Mouse (Mus musculus) hindbrain, embryonic 11.5 days (tissue): ENCODE measurements at regions not wholly inside any gene's neighbourhood (a gene's known extent, or its start where the extent isn't known, plus 50 kb on each side); places are given as distances from the start of the nearest gene placed in this dataset.

Experiments
- ATAC-seq: fragments of 200-750 bp; cut with Nextera tagmentation; 2 replicates; pipeline ENCODE4 v1.8.0; 2017; ENCODE audit warnings: mild to moderate bottlenecking, moderate TSS enrichment, moderate library complexity; ENCODE audit not compliant: low FRiP score
- DNase-seq: peaks from one replicate; pipeline ENCODE4 v3.0.0-alpha.2; 2015; ENCODE audit warnings: low spot score
- H3K27ac ChIP-seq: fragments of 300-500 bp; sonication (generic); 2 replicates; pipeline ENCODE4 v1.5.1; 2014; ENCODE audit warnings: mild to moderate bottlenecking, low read depth, low read length
- H3K27me3 ChIP-seq: fragments of 300-500 bp; sonication (generic); 2 replicates; pipeline ENCODE4 v1.6.1; 2014; ENCODE audit warnings: mild to moderate bottlenecking, low read length, moderate library complexity, mixed read lengths; ENCODE audit not compliant: control insufficient read depth, insufficient read depth
- H3K36me3 ChIP-seq: fragments of 300-500 bp; sonication (generic); 2 replicates; pipeline ENCODE4 v1.6.1; 2014; ENCODE audit warnings: mild to moderate bottlenecking, low read length, moderate library complexity, mixed read lengths; ENCODE audit not compliant: control insufficient read depth, insufficient read depth
- H3K4me1 ChIP-seq: fragments of 300-500 bp; sonication (generic); replicated peaks from 2 replicates; pipeline ENCODE4 v1.6.1; 2014; ENCODE audit warnings: low read length, mixed read lengths; ENCODE audit not compliant: control insufficient read depth, insufficient read depth
- H3K4me2 ChIP-seq: fragments of 300-500 bp; sonication (generic); replicated peaks from 2 replicates; pipeline ENCODE4 v1.6.1; 2014; ENCODE audit warnings: mild to moderate bottlenecking, low read depth, low read length
- H3K4me3 ChIP-seq: fragments of 300-500 bp; sonication (generic); 2 replicates; pipeline ENCODE4 v1.5.1; 2014; ENCODE audit warnings: low read depth, low read length
- H3K9ac ChIP-seq: fragments of 300-500 bp; sonication (generic); 2 replicates; pipeline ENCODE4 v1.6.1; 2014; ENCODE audit warnings: low read depth, low read length
- H3K9me3 ChIP-seq: fragments of 300-500 bp; sonication (generic); 2 replicates; pipeline ENCODE4 v1.6.1; 2016; ENCODE audit warnings: low read length; ENCODE audit not compliant: control insufficient read depth
- WGBS: fragments of 180-500 bp; shearing (Covaris S2); extraction: QIAGEN DNeasy Blood & Tissue Kit; methylation state at CpG from one replicate; pipeline ENCODE4 v1.1.7; 2014; 5-methylcytosine and 5-hydroxymethylcytosine counted together

DNA sequence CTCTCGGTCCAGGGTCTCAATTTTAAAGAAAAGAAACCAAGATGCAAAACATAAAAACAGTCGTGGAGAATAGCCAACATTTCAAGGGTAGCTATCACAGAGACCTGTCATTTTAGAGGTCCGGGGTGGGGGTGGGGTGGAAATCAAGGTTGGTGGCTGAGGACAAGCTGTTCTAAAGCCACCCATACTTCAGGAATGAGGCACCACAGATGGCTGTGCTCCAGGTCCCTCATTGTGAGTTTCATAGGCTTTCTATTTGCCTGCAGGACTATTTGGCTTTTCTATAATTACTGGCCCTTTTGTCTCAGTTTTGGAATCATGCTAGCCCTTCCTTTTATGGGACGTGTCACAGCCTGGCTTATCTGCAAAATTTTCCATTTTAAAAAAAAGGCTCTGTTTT lies 55.4 kb upstream of the L3mbtl4 start:
- no peaks in the 10 kb centered on the region for H3K9me3 ChIP-seq
- H3K36me3 ChIP-seq, result no peaks in the 10 kb centered on the region
- H3K27me3 ChIP-seq, result no peaks in the 10 kb centered on the region
- DNase-seq (no peak), ATAC-seq (no peak)
- no peak overlapping the region for H3K9ac ChIP-seq
- H3K27ac ChIP-seq, result no peak overlapping the region
- 84% methylated on average over 4 of the region's 4 CpGs for WGBS
- no peaks in the 10 kb centered on the region for H3K4me1 ChIP-seq
- no peak overlapping the region for H3K4me3 ChIP-seq
- no peak overlapping the region for H3K4me2 ChIP-seq

DNA sequence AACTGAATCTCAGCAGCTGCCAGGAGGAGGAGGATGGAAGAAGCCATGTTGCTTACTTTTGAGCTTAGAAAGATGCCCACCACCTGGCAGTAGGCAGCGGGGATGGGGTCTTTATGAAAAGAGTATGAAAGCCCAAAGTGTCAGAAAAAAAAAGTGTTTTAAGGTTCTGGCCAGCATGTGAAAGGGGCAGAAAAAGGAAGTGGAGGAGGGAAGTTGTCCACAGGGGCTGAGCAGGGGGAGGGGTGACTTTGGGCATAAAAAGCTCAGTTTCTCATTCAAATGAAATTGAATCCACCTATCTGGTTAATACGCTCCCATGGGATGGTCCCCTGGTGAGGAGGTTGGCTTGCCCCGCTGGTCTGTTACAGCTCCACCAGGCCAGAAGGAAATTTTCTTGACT lies 50.4 kb upstream of the L3mbtl4 start:
- no peaks in the 10 kb centered on the region for H3K4me1 ChIP-seq
- H3K9me3 ChIP-seq, result no peaks in the 10 kb centered on the region
- H3K36me3 ChIP-seq, result no peaks in the 10 kb centered on the region
- WGBS, result 90% methylated on average over 3 of the region's 3 CpGs
- no peak overlapping the region for H3K27ac ChIP-seq
- no peak for DNase-seq
- no peaks in the 10 kb centered on the region for H3K27me3 ChIP-seq
- no peak for ATAC-seq
- H3K4me3 ChIP-seq, result no peak overlapping the region
- H3K9ac ChIP-seq, result no peak overlapping the region
- H3K4me2 ChIP-seq, result no peak overlapping the region
